In the genomic region with DNA sequence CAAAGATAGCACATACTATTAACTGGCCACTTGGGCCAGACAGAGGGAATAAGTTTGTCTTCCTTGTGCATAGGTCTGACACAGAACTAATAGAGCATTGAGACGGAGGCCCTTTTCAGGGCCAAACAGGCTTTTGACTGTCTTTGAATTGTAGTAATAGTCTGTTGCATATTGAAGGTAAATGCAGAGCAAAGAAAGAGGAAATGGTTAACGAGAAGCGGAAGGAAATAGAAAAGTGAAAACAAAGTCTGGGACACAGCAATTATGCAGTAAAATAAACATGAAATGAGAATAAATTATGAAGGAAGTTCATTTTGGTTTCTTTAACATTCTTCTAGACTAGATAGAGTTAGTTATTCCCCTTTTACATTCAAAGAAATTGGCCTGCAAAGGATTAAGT, we compare ENCODE assay signal across 20 mouse cellular contexts.
"Had no signal": no experiment of that assay in that cellular context is flagged by ENCODE, and none has a peak within 500 bp of the region (broad histone marks: within the 10 kb centered on the region; RNA-seq: fewer than 3 reads in every experiment).

No protein-coding gene starts in this region.

- H3K36me3 ChIP-seq: limb, embryonic 12.5 days; limb, embryonic 15.5 days; liver, embryonic 13.5 days; midbrain, embryonic 10.5 days; midbrain, embryonic 13.5 days; neural tube, embryonic 13.5 days had no signal

- H3K9ac ChIP-seq: limb, embryonic 12.5 days; limb, embryonic 15.5 days; liver, embryonic 13.5 days; midbrain, embryonic 13.5 days; neural tube, embryonic 13.5 days had no signal

- H3K4me1 ChIP-seq: limb, embryonic 12.5 days; limb, embryonic 15.5 days; liver, embryonic 13.5 days; megakaryocyte, embryonic 14.5 days; midbrain, embryonic 10.5 days; midbrain, embryonic 13.5 days; neural tube, embryonic 13.5 days had no signal

- H3K9me3 ChIP-seq: limb, embryonic 12.5 days; limb, embryonic 15.5 days; liver, embryonic 13.5 days; midbrain, embryonic 10.5 days; midbrain, embryonic 13.5 days; neural tube, embryonic 13.5 days had no signal

- ATAC-seq: midbrain, embryonic 13.5 days; midbrain, embryonic 16.5 days had no signal

- H3K4me3 ChIP-seq: limb, embryonic 12.5 days; limb, embryonic 15.5 days; liver, embryonic 13.5 days; midbrain, embryonic 10.5 days; midbrain, embryonic 13.5 days; myocyte; neural tube, embryonic 13.5 days had no signal

- DNase-seq: kidney, adult 18-20 months; kidney, postnatal 14 days; kidney, postnatal 4 days; left cerebral cortex, postnatal 4 days; liver, embryonic 13.5 days; lung, adult 2 months; lung, postnatal 14 days; lung, postnatal 4 days; retina, postnatal 1 day; right cerebral cortex, postnatal 25 days; spleen, adult 18-20 months; thymus, adult 2 months had no signal

- H3K27ac ChIP-seq: limb, embryonic 12.5 days; limb, embryonic 15.5 days; liver, embryonic 13.5 days; midbrain, embryonic 10.5 days; midbrain, embryonic 13.5 days; neural tube, embryonic 13.5 days had no signal

- H3K4me2 ChIP-seq: limb, embryonic 12.5 days; limb, embryonic 15.5 days; liver, embryonic 13.5 days; midbrain, embryonic 13.5 days; neural tube, embryonic 13.5 days had no signal

- H3K27me3 ChIP-seq: limb, embryonic 12.5 days; limb, embryonic 15.5 days; liver, embryonic 13.5 days; megakaryocyte, embryonic 14.5 days; midbrain, embryonic 13.5 days; neural tube, embryonic 13.5 days had no signal
